Mouse (Mus musculus) c-Kit-positive CD71-positive TER-119-negative erythroid progenitor cells, embryonic 14.5 days (primary cell): ENCODE data around the gene Iqsec1.
A peak's percentile ranks its signal among the peaks of the same experiment; 100 is the strongest.

Experiments used
- DNase-seq: peaks from one replicate; pipeline ENCODE4 v3.0.0-alpha.2; 2013; ENCODE audit warnings: low read depth

Gene Iqsec1

DNA sequence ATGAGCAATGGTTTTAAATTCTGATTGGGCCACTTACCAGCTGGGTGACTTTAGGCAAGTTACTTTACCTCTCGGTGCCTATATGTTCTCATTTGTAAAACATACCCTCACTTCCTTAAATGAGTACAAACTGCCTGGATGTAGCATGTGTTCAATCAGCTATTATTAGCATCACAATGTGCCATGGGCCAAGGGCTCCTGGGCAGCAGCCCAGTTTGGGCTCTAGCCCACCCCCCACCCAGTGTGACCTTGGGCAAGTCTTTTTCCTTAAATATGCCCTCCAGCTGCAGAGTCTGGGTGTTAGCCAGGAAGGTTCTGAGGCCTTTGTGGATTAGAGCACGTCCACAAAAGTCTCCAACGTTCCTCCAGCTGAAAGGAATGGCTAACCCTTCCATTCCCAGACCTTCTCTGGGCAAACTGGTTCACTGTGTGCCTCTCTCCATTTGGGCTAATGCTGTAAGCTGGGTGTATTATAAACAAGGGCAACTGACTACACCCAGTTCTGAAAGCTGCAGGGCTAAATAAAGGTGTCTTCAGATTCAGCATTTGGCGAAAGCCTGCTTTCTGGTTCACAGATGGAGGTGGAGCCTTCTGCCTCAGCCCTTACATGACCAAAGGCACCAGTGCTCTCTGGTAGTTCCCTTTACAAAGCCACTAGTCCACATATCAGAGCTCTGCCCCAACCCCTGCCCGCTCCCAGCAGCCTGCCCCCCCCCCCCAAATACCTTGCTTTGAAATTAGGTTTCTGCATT lies 101.3 kb downstream of the Iqsec1 start:
- DNase-seq: no peak

DNA sequence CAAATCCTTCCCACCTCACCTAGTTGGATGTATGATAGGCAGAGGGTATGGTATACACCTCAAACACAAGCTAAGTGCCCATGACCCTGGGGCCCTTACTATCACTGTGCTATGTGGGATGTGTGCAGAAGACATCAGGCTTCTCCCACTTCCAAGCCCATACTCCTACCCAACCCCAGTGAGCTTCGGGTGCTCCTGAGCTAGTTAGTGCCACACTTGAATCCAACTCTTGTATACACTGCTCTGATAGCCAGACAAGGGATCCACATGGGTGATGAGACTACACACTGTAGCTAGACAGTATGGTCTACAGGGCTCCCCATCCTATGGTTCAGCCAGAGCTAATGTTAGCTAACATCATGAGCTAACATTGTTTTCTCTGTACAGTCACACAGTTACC lies 102.9 kb downstream of the Iqsec1 start:
- no peak for DNase-seq

DNA sequence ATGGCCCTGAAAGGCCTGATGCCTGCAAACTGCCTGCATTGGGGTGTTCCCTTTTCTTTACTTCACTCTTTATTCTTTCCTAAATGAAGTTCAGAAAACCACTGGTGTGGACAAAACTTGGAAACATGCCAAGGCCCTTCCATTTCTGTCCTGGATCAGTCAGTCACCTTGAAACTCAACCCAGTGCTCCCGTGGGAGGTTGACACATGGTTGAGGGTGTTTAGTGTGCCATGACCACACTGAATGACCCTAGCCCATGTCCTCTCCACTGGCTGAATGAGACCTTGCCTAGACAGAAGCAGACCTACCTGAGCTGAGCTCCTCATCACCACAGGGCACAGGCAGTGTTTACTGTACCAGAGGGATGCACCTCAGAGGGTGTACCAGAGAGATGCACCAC lies 103.9 kb downstream of the Iqsec1 start:
- DNase-seq: no peak

DNA sequence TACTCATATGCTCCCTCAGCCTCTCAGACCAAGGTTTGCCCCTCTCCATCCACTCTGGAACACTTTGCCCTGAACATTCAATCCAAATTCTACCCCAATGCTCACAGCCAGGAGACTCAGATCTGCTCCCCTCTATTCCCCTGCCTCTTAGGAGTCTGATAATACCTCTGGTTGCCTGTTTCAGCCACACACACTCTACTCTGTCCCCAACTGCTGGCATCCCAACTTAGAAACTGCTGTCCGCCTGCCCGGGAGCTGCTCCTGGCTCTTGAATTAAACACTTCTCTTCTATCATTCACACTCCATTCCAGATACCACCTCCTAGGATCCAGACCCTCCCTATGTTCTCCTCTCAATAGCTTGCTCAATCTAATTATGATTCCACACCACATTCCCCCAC lies 107.5 kb downstream of the Iqsec1 start:
- DNase-seq: no peak

DNA sequence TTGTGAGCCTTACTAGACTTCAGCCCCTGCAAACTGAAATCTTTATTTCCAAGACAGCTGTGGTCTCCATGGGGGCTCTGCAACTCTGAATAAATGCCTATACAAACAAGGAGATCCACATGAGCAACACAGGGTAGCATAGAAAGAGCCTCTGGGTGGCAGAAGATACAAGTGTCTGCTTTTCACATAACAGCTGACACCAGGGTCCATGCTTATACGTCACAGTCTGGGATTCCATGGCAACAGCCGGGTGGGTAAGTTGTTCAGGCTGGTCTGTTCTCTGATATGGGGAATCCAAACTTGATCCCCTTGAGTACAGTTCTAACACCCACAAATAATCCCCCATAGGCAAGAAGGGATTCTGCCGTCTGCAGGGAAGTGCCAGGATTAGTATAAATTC lies 108.1 kb downstream of the Iqsec1 start:
- DNase-seq: no peak

DNA sequence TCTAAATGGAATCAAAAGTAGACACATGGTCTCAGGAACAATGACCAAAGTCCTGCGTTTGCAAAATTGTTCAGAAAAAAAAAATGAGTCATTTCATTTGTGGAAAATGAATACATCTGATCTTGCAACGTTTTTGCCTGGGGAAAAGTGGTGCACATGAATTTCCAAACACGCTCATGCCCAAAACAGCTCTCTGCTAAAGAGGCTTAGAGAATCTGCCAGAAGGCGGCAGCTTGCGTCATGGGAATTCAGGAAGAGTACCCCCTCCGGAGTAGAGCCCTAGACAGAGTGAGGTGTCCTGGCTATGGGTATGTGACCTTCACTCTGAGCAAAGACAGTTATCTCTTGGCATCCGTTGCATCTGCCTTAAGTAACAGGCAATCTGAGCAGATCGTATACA lies 116.9 kb downstream of the Iqsec1 start:
- no peak for DNase-seq

DNA sequence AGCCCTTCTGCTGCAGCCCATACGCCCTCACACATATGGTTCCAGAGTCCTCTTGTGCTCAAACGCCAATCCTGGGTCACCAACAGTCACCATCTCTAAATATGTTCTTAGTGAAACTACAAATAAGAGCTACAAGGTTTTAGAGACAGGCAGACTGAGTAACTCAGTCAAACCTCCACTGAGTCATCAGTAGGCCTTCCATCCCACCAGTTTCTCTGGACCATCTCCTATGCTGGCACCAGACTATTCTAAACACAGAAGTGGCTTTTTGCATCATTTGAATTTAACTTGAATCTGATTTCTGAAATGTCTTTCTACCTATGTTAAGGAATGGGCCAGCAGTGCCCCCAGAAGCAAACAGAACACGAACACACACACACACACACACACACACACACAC lies 120.5 kb downstream of the Iqsec1 start:
- DNase-seq: no peak

DNA sequence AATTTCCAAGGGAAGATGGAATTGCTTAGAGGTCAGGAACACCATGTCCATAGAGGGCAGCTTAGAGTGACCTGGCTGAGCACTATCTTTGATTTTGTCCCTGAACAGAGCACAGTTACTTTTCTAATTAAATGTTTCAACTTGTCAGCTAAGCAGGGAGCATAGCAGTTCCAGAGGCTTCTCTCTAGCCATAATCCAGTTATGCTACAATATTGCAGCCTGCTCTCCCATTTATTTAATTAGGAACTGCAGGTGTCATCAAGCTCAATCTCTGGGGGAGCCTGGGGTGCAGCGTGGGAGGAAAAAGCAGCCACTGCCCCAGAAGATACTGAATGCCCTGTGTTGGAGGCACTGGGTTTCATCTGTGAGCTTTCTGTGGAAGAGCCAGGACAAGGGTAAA lies 127.1 kb downstream of the Iqsec1 start:
- DNase-seq: no peak

DNA sequence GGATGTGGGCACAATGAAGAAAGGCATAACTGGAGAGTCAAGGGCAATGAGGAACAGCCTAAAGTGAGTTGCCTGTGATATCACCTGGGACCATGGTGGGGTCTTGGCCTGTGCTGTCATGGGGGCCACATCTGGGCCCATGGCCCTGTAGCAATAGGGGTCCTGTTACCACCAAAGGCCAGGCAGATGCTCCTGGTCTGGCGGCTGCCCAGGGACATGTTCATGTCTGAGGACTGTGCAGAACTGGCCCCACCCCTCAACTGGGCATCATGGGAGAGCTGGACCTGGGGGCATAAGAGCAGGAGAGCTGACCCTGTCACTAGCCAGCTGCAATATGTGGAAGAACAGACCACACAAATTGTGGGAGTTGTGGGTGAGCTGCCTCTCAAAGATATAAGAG lies 130.6 kb downstream of the Iqsec1 start:
- DNase-seq: no peak

DNA sequence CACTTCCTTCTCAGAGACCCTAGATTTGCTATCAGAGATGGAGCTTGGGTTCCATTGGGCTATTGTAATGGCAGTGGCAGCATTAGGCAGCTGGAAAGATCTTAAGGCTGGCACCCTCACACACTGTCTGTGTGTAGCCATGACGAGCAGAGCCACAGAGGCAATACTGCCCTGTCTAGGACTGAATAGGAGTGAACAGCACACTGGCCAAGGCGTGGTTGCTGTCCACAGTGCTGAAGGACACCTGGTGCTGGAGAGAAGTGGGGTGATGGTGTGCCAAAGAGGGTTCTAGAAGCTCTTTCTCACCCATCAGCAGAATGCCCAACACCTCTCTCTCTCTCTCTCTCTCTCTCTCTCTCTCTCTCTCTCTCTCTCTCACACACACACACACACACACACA lies 136.1 kb downstream of the Iqsec1 start:
- DNase-seq: peak; percentile 4

DNA sequence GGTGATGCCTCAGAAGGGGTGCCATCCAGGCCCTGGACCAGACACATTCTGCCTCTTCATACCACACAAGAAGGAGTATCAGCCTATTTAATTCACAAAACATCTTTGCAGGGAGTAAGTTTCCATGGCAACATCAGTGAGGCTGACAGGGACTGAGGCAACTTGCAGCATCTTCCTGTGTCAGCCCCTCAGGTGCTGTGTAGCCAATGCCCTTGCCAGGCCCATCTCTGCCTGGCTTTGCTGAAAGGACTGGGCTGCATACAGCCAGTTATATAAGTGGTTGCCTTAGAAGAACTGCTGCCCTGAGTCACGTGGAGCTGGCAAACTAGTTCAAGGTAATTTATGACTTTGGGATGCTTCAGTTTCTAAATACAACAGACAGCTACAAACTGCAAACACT lies 140.4 kb downstream of the Iqsec1 start:
- DNase-seq: no peak

DNA sequence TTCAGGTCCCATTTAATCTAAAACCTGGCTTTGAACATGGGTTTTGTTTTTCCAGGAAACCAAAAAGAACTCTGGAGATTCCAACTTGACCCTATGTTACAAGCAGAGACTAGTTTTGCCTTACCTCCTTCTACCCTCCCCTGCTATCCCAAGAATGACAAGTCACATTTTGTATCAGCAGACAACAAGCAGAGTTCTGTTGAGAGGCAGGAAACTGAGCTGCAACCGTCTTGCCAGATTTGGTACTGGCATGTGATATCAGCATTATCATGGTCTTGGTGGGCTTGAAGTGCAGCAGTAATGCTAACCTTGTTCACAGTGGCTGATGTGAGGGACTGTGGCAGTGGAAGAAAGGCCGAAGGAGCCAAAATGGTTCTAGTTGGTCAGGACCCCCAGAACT lies 141.0 kb downstream of the Iqsec1 start:
- DNase-seq: no peak

DNA sequence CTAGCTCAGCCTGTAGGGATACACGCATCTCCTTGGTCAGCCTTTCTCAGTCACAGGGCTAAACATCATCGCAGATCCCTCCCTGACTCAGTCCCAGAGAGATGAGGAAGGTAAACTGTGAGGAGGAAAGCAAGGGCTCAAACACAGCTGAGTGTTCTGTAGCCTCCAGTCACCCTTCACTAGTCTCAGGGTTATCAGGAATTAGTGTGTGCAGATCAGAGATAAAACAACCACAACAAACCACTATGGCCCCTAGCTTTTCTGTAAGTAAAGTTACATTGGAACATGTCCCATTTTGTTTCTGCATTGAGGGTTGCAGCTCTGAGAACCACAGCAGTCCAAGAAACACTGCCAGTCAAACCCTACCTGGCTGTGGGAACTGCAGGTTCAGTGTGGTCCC lies 148.5 kb downstream of the Iqsec1 start:
- DNase-seq: no peak

DNA sequence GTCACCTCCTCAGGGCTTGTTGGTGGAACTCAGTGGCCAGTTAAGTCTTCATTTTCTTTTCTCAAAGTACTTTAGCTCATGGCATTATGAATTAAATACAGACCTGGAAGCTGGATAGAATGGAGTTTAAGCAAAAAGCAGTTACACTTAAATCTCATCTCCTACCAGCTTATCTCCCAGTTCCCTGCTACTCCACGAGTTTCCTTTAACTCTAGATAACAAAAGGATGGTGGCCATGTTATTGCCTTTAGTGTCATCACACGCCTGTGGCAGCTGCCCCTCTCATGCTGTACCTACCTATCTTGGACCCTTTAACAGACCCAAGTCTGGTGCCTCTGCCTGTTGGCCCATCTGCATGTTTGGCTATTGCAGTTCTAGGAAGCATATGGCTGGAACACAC lies 151.7 kb downstream of the Iqsec1 start:
- DNase-seq: no peak

DNA sequence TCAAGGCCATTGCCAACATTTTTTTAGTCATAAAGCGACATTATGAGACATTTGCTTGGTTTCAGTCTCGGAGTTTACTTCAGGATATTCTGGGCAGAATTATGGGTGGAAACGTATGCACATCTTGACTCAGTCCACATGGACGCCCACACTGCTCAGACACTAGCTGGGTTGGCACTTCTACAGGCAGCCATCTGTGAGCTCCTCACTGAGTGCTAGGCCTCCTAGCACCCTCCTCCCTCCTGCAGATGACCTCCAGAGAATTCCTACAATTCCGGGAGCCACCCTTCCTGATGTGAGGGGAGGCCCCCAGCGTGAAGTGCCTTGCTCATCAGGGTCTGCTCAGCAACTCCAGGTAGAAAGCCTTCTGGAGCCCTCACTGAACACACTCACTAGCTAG lies 158.9 kb downstream of the Iqsec1 start:
- no peak for DNase-seq

DNA sequence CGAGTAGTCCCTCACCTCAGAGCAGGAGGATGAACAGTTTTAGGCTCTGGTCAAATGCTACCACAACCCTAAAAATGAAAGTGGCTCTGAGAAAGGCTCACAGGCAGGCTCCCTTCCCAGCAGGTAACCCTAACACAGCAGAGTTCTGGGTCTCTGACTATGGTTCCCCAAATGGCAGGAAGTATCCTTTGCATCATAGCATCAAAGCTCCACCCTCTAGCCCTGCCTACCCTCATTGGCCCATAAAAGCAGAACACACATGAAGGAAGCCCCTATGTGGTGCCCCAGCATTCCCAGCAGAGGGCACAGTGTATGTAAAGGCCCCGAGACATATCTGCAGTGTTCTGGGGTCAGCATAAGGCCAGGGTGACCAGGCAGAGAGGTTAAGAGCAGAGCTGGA lies 163.4 kb downstream of the Iqsec1 start:
- DNase-seq: no peak

DNA sequence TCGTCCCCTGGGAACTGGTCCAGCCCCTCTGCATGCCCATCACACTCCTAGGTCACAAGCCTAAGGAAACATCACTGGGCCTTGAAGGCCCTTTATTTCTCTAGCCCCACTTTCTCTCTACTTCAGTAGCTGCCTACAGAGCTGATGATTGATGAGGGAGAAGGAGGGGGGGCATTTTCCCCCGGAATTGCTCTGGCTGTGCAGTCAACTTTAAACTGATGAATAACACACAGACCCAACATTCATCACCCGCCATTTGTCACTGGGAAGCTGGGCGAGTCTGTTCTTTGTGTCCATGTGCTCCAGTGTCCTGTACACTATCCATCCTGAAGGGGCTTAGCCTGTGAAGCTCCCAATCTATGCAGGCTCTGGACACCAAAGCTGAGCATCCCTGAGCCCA lies 165.2 kb downstream of the Iqsec1 start:
- no peak for DNase-seq

DNA sequence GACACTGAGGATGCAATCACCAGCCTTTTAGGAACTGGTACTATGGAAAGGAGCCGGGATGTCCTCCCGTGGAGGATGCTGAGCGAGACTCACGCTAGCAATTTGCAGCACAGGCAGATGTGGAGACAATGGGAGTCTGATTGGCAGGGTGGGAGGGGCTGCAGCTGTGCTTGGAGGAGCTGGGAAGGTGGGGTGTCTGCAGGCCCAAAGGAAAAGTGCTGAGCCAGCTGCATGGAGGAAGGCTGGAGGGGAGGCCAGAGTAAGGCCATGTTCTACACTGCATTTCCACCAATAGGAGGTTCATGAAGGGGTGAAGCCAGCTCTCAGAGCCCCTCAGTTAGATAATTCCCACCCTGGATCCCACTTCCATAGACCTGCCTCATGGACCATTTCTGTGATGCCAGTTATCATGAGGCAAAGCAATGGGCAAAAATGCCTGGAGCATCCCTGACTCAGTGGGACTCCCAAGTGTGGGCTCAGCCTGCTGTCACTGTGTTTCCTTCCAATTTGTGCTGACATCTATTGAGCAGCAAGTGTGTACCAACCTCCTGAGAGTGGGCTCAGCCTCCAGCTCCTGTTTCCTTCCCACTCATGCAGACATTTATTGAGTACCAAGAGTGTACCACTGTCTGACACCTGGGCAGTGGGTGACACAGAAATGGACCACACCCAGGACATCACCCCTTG lies 166.4 kb downstream of the Iqsec1 start:
- no peak for DNase-seq

DNA sequence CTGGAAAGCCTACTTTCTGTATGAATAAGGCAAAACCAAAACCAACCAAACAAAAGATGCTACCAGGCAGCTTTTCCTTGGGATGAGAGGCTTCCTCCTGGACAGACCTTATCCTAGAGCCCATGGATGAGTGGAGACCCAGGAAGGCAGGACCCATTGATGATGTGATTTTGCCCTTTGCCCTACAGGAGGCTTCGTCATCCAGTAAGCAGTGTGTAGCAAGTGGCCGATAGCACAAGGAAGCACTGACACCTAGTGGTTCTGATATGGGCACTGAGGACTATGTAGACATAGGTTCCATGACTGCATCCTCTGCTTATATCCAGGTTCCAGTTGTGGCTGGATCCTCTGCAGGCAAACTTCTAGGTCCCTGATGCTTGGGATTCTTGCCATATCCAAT lies 168.6 kb downstream of the Iqsec1 start:
- no peak for DNase-seq

DNA sequence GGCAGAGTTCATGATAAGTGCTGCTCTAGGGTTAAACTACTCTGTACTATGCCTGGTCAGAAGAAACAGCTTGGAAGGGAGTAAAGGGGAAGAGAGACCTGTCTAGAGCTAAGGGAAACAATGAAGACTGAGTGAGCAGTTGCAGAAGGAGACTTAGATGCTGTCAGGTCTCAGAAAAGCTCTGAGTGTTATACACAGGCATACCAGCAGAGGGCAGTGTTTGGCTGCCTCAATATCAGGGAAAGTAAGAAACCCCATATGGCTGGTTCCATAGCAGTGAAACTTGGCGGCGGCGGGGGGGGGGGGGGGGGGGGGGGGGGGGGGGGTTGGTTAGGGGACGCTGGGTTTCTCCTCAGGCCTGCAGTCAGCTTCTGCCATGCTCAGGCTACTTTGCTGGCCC lies 169.5 kb downstream of the Iqsec1 start:
- DNase-seq: peak; percentile 53

DNA sequence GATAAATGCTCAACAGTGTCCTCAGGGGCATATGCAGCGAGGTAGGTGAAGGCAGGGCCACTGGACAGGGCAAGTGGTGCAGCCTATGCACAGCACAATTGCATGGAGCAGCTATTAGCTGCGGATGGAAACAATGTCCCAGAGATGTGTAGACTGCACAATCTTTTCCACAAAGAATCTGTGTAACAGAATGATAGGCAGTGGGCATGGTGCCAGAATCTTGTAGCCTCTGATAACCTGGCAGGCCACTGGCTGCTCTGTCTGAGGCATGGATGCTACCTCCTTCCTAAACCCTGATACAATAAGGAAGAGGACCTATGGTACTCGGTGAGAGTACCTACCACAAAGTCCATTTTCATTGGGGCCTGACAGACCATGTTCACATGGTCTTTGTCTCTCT lies 171.9 kb downstream of the Iqsec1 start:
- no peak for DNase-seq

DNA sequence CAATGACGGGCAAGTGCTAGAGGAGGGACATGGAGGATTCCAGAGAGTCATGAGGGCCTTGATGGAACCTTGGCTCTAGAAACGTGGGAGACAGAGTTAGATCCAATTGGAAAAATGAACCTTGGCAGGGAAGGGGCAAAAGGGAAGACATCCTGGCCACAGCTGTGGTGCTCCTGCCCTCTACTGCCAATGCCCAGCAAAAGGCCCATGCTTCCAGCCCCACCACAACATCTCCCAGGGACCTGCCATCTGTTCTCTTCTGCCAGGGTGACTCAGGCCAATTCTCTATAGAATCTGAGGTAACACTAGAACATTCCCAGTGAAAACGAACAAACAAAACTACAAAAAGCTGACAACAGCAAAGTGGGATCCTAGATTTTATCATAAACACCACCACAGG lies 173.1 kb downstream of the Iqsec1 start:
- no peak for DNase-seq

DNA sequence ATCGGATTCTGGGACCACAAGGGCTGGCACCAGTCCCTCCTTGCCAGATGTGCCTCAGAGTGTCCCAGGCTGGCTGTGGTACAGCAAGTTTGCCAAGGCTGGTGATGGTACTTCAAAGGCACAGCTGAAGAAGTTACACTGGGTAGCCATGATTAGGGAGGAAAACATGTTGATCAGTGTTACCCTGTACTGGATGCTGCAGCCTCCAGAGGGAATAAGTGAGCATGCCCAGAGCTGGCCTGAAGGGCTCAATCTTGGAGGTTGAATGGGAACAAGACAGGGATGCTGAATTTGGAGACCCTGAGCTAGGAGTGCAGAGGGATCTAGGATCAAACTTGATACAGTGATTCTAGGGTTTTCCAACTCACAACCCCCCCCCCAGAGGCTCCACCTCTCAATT lies 175.0 kb downstream of the Iqsec1 start:
- no peak for DNase-seq

DNA sequence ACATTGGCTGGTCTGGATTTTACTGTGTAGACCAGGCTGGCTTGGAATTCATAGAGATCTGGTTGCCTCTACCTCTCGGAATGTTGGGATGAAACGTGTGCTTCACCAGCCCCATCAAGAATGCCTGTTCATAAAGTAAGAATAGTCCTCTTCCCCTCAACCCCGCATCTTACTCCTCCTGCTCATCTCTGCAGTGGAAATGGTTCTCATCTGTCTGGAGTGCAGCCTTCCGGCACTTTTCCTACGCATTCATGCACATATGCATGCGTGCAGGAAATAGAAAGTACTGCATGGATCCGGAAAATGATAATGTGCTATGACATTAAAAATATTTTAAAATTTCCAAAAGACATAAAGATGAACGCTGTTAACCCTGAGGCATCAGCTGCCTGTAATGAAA lies 175.9 kb downstream of the Iqsec1 start:
- no peak for DNase-seq
